Mouse (Mus musculus) ES-CJ7 (cell line): ENCODE data around the gene Kbtbd8.

ENCODE experiments used
- DNase-seq: peaks from one replicate; pipeline ENCODE4 v3.0.0; 2011; ENCODE audit warnings: low read depth, low spot score

Gene Kbtbd8

DNA sequence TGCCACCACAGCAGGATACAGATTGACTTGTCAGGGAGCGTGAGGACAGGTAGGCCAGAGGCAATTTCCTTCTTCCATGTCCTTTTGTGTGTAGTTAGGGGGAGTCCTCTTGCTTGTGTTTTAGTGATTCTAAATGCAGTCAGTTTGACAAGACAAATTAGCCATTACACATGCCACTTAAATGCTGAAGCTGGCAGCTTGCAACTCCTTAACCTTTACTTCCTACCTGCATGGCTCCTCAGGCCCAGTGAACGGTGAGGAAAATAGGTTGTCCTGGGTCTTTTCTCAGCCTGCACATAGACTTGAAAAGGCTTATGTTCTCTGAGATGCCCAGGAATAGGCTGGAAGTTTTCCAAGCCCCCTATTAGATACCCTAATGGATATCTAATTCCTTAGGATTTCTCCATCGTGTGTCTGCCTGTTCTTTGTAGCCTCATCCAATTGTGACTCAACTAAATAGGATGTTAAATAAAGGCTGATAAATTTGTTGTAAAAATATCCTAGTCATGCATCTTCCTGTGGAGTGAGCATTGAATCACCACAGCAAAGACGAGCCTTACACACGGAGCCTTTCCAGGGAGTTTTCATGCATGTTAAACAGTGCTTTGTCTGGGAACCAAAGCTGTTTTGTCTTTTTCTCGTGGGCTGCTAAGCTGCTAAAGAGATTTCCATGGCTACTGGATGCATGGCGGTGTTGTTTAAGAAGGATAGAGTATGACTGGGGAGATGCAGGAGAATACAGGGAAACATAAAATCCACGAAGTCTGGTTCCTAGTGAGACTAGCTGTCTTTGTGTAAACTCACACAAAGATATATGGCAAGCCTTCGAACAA, 57.5 kb downstream of the Kbtbd8 start:
- no peak for DNase-seq
